Mouse (Mus musculus) brain, adult 10 weeks (tissue): Measurements from ENCODE around the gene Cpeb4. TPM values are rescaled to one million over a fixed set of nuclear protein-coding genes. Genes with fewer than 3 reads are reported as not detected.

Experiments used
- polyA plus RNA-seq: library from polyadenylated mRNA; stranded (reverse); fragments of 350-450 nt; fragmentation: Illumina TruSeq; extraction: RNeasy Lipid Tissue Mini Kit (QIAGEN cat#74804); gene quantifications from one replicate; pipeline ENCODE4 v1.2.3, GENCODE M21; 2015; ENCODE audit warnings: low read depth, low replicate concordance

Gene Cpeb4
- 60.2 TPM for polyA plus RNA-seq

DNA sequence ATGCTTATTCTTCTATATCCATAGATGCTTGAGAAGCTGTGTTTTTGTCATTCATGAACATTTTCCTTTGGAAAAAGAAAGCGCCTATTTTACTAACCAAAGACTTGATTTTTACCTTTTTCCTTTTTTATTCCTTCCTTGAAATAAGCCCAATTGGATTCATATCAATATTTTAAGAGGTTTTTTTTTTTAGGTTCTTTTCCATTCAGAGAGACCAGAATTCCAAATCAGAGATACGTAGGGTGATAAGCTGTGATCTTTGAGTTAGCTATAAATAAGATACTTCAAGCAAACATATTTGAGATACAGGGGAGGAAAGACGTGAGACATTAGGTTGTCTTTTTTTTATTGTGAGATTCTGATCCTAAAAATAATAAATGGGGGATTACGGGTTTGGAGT, at the start of gene Cpeb4:
Gene Cpeb4 (plus strand): TSS at position 301 of the 400 bp plus-strand sequence.

DNA sequence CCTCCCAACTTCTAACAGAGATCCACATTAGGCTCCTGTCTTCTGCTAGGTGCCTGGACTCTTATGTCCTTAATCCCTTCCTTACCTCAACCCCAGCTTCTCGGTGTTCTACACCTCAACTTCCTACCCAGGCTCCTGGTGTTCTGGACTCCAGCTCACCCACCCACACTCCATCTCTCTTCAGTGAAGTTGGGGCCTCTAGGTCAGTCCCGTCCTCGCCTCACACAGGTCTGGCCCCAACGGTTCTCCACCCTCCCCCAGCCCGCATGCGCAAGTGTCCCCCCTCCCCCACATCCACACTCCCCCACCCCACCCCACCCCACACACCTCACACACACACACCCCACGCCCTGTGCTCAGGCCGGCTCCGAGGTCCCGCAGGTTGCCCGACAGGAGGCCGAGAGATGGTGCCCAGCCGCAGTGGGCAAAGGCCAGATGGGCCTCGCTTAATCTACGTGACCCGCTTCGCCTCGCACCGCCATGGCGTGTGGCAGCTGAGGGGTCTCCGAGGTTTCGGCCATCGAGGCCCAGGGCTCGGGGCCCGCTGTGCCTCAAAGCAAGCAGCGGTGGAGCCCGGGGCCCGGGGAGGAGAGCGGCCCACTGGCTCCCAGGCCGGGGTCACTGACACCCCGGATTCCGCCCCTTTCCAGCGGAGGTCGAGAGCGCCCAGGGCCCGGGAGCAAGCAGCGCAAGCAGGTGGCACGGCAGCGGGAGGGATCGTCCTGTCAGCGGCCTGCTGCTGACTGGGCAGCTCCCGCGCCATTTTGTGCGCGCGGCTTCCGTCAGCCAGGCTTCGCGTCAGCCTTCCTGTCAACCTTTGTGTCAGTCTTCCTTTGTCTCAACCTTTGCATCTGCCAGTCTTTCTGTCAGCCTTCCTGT, 93.5 kb downstream of the Cpeb4 start, which contains the start of gene 4930524B15Rik:
Gene 4930524B15Rik (plus strand): TSS at position 337 of the 879 bp plus-strand sequence.

Other genes with a start within 250 kb of the Cpeb4 start
- 132 TPM for gene Bod1, start 200.3 kb upstream of the Cpeb4 start, polyA plus RNA-seq
- 0.22 TPM for gene 4930524B15Rik, start 93.4 kb downstream of the Cpeb4 start, polyA plus RNA-seq
- 742 TPM for gene Nsg2, start 128.3 kb downstream of the Cpeb4 start, polyA plus RNA-seq